Mouse (Mus musculus): ENCODE results near the gene Ppm1l. TPM values are rescaled to one million over a fixed set of nuclear protein-coding genes. Genes with fewer than 3 reads are reported as not detected.

Ppm1l gene
- polyA plus RNA-seq, 1 experiment from 2014 or later = 27.4 TPM

DNA sequence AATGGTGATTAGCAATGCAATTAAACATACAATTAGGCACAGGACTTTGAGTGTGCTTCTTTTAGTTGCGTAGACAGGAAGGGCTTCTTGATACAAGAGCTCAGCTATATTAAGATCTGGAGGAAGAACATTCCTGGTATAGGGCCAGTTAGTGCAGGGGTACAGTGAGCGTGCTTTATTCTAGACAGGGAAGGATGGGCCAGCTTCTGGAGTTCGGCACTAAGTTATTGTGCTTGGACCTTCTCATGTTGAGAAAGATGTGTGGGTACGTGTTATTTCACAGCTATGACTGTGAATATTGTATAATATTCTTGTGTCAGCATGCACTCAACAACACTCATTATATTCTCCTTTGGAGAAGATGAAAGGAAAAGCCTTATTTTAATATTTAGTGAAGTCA lies 29.9 kb downstream of the Ppm1l start:
- no peak overlapping the region for H3K27ac ChIP-seq
- H3K4me3 ChIP-seq (replicated peaks; ENCODE audit: low read length) = no peak overlapping the region
- ATAC-seq (ENCODE audit: low FRiP score) = no peak
- DNase-seq (ENCODE audit: low spot score) = no peak
- H3K4me2 ChIP-seq (replicated peaks) = no peak overlapping the region
- 89% methylated on average over 4 of the region's 4 CpGs for WGBS
- H3K4me1 ChIP-seq (replicated peaks; ENCODE audit: control insufficient read depth, insufficient read depth, low read length) = no peaks in the 10 kb centered on the region
- no peaks in the 10 kb centered on the region for H3K36me3 ChIP-seq (replicated peaks; ENCODE audit: control insufficient read depth, insufficient read depth)
- H3K9ac ChIP-seq = no peak overlapping the region
- H3K9me3 ChIP-seq (ENCODE audit: control insufficient read depth, low read length) = no peaks in the 10 kb centered on the region
- no peaks in the 10 kb centered on the region for H3K27me3 ChIP-seq (ENCODE audit: control insufficient read depth, insufficient read depth, low read length)

DNA sequence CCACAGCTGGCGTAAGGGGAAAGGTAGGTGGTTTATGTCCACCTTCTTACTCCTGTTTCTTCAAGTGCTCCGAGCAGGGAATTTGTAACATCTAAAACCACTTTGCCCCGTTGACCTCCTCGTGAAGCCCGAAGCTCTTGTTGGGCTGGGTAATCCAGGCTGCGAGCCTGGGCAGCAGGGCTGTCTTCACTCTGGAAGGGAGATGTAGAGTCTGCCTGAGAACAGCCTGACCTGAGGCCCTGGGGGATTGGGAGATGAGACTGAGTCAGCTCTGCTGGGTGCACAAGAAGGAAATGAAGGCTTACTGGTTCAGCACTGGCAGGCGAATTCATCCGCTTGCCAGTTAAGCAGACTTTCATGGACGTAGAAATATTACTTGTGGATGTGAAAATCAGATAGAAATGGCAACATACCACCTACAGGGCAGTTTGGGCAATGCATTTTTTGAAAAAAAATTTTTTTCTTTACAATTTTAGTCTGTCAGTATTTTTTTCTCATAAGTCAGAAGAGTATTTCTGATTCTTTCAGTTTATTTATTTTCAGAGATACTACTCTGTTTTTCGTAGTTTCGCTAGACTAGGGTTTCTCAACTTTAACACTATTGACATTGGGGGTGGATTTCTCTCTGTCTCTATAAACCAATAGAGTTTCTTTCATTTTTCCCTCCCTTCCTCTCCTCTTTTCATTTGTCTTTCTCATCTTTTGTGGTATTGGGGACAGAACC lies 31.7 kb downstream of the Ppm1l start:
- no peak overlapping the region for H3K4me3 ChIP-seq (replicated peaks; ENCODE audit: low read length)
- H3K36me3 ChIP-seq (replicated peaks; ENCODE audit: control insufficient read depth, insufficient read depth) = no peaks in the 10 kb centered on the region
- WGBS = 89% methylated on average over 11 of the region's 11 CpGs
- no peak overlapping the region for H3K4me2 ChIP-seq (replicated peaks)
- H3K9ac ChIP-seq = no peak overlapping the region
- H3K9me3 ChIP-seq (ENCODE audit: control insufficient read depth, low read length) = no peaks in the 10 kb centered on the region
- H3K4me1 ChIP-seq (replicated peaks; ENCODE audit: control insufficient read depth, insufficient read depth, low read length) = no peaks in the 10 kb centered on the region
- ATAC-seq (ENCODE audit: low FRiP score) (no peak), DNase-seq (ENCODE audit: low spot score) (no peak)
- H3K27me3 ChIP-seq (ENCODE audit: control insufficient read depth, insufficient read depth, low read length) = no peaks in the 10 kb centered on the region
- H3K27ac ChIP-seq = no peak overlapping the region

DNA sequence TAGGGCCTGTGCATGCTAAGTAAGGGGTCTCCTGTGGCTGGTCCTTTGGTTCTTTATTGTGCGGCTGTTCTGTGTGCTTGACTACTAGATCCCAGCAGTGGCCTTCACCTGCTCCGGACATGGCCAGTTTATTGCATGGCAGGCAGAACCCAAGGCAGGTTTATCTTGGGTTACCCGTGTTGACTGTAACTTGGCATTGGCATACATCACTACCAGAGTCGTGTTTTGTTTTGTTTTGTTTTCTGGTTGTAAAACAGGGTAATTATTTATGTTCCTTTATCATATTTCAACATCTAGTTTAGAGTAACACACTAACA lies 32.2 kb downstream of the Ppm1l start:
- no peaks in the 10 kb centered on the region for H3K27me3 ChIP-seq (ENCODE audit: control insufficient read depth, insufficient read depth, low read length)
- no peak overlapping the region for H3K4me2 ChIP-seq (replicated peaks)
- no peak for DNase-seq (ENCODE audit: low spot score)
- WGBS = 91% methylated on average over 4 of the region's 4 CpGs
- H3K27ac ChIP-seq = no peak overlapping the region
- no peaks in the 10 kb centered on the region for H3K36me3 ChIP-seq (replicated peaks; ENCODE audit: control insufficient read depth, insufficient read depth)
- H3K4me3 ChIP-seq (replicated peaks; ENCODE audit: low read length) = no peak overlapping the region
- H3K4me1 ChIP-seq (replicated peaks; ENCODE audit: control insufficient read depth, insufficient read depth, low read length) = no peaks in the 10 kb centered on the region
- no peak for ATAC-seq (ENCODE audit: low FRiP score)
- no peak overlapping the region for H3K9ac ChIP-seq
- no peaks in the 10 kb centered on the region for H3K9me3 ChIP-seq (ENCODE audit: control insufficient read depth, low read length)

DNA sequence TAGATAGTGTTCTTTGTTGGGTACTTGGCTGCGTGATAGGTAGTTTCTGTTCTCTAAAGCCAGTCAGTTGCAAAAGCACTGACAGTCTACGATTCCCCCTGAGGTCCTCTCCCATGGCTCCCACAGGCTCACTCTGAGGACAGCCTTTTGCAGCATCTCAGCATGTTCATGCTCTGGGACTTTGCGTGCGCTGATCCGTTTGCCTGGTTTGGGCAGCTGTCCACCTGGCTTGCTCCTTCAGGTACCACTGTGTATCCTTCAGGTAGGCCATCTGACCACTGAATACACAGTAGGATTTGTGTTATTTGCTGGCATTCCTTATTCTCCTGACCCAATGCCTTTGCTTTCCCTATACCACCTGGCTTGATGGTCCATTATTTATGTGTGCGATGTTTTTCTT lies 33.3 kb downstream of the Ppm1l start:
- Histone ChIP-seq H3K4me1 (replicated peaks; ENCODE audit: control insufficient read depth, insufficient read depth, low read length) (no peaks in the 10 kb centered on the region), H3K9me3 (ENCODE audit: control insufficient read depth, low read length) (no peaks in the 10 kb centered on the region), H3K9ac (no peak overlapping the region), H3K36me3 (replicated peaks; ENCODE audit: control insufficient read depth, insufficient read depth) (no peaks in the 10 kb centered on the region), H3K4me3 (replicated peaks; ENCODE audit: low read length) (no peak overlapping the region), H3K4me2 (replicated peaks) (no peak overlapping the region), H3K27me3 (ENCODE audit: control insufficient read depth, insufficient read depth, low read length) (no peaks in the 10 kb centered on the region), H3K27ac (no peak overlapping the region)
- 95% methylated on average over 6 of the region's 6 CpGs for WGBS
- DNase-seq (ENCODE audit: low spot score) (no peak), ATAC-seq (ENCODE audit: low FRiP score) (no peak)

DNA sequence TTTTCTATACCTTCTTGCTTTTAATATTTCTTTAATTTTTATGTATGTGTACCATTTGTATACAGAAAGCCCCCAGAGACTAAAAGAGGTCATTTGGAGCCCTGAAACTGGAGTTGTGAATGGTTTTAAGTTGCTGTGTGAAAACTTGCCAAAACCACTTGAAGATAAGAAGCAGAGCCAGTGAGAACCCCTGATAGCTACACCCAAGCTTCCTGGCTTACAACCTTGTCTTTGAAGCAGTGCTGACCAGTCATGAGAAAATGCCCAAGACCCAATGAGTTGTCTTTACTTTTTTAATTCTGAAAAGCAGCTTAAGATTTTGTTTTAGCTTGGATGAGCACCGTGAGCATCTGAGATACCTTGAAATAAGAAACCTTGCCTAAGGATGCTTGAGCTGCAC lies 35.5 kb downstream of the Ppm1l start:
- Histone ChIP-seq H3K4me1 (replicated peaks; ENCODE audit: control insufficient read depth, insufficient read depth, low read length) (no peaks in the 10 kb centered on the region), H3K4me2 (replicated peaks) (no peak overlapping the region), H3K9me3 (ENCODE audit: control insufficient read depth, low read length) (no peaks in the 10 kb centered on the region), H3K36me3 (replicated peaks; ENCODE audit: control insufficient read depth, insufficient read depth) (no peaks in the 10 kb centered on the region), H3K27ac (no peak overlapping the region), H3K4me3 (replicated peaks; ENCODE audit: low read length) (no peak overlapping the region), H3K9ac (no peak overlapping the region), H3K27me3 (ENCODE audit: control insufficient read depth, insufficient read depth, low read length) (no peaks in the 10 kb centered on the region)
- DNase-seq (ENCODE audit: low spot score) = no peak
- WGBS = 95% methylated on average over 1 of the region's 1 CpGs
- no peak for ATAC-seq (ENCODE audit: low FRiP score)

DNA sequence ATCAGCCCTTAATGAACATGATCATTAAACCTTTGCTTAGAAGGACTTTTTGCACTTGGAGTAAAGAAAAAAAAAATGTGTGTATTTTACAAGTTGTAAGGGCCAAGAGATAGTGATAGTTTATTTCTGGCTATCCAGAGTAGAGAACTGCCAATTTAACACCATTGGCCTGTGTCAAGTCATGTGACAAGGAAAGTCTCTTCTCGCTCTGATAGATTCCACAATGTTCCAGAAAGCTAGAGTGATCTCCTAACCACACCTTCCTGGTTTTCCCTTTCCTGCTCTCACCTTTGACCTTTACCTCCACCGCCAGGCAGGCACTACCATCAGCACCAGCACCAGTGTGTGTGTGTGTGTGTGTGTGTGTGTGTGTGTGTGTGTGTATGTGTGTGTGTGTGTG lies 38.0 kb downstream of the Ppm1l start:
- Histone ChIP-seq H3K9me3 (ENCODE audit: control insufficient read depth, low read length) (no peaks in the 10 kb centered on the region), H3K27ac (no peak overlapping the region), H3K4me1 (replicated peaks; ENCODE audit: control insufficient read depth, insufficient read depth, low read length) (no peaks in the 10 kb centered on the region), H3K4me2 (replicated peaks) (no peak overlapping the region), H3K4me3 (replicated peaks; ENCODE audit: low read length) (no peak overlapping the region), H3K9ac (no peak overlapping the region), H3K36me3 (replicated peaks; ENCODE audit: control insufficient read depth, insufficient read depth) (no peaks in the 10 kb centered on the region), H3K27me3 (ENCODE audit: control insufficient read depth, insufficient read depth, low read length) (no peaks in the 10 kb centered on the region)
- WGBS = 90% methylated on average over 2 of the region's 2 CpGs
- ATAC-seq (ENCODE audit: low FRiP score) = no peak
- DNase-seq (ENCODE audit: low spot score) = no peak

DNA sequence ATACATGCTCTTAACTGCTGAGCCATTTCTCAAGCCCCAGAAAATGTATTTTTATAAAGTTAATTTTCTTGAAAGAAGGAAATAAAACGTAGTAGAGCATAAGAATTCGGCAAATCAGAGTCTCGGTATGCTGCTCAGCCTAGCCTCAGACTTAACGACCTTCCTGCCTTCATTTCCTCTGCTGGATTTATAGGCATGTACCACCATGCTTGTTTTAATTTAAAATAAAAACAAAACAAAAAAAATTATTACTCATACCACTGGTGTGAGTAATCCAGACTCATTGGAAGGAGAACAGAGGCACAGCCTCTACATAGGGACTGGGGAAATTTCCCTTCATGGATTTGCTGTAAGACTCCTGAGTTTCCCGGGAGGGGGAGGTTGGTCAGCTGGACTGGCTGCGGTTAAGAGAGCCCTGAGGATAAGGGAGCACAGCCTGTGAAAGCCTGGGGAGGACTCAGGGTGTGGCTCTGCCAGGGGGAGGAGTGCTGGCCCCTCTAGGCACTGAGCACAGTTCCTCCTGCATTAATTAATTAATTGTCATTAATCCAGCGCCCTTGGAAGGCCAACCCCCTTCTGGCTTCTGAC lies 39.5 kb downstream of the Ppm1l start:
- H3K4me2 ChIP-seq (replicated peaks) = no peak overlapping the region
- H3K9ac ChIP-seq = no peak overlapping the region
- H3K36me3 ChIP-seq (replicated peaks; ENCODE audit: control insufficient read depth, insufficient read depth) = no peaks in the 10 kb centered on the region
- DNase-seq (ENCODE audit: low spot score) (no peak), ATAC-seq (ENCODE audit: low FRiP score) (no peak)
- no peak overlapping the region for H3K27ac ChIP-seq
- no peaks in the 10 kb centered on the region for H3K9me3 ChIP-seq (ENCODE audit: control insufficient read depth, low read length)
- no peaks in the 10 kb centered on the region for H3K4me1 ChIP-seq (replicated peaks; ENCODE audit: control insufficient read depth, insufficient read depth, low read length)
- H3K27me3 ChIP-seq (ENCODE audit: control insufficient read depth, insufficient read depth, low read length) = no peaks in the 10 kb centered on the region
- 75% methylated on average over 7 of the region's 7 CpGs for whole genome bisulfite sequencing
- no peak overlapping the region for H3K4me3 ChIP-seq (replicated peaks; ENCODE audit: low read length)

DNA sequence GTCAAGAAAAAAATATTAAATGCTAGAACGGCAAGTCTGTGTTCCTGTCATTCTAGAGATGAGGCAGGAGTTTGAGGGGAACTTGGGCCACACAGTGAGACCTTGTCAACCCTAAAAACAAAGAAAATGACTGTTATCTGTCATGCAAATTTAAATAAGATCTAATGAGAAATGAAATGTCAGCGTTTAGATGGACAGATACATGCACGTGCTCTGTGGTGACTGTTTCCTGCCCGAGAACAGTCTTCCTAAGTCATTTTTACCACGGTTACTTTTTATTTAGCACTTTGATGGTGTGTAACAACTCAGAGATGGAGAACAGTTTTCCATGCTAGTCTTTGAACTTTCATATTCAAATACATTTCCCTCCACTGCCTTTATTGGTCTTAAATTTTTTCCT lies 40.1 kb downstream of the Ppm1l start:
- H3K27me3 ChIP-seq (ENCODE audit: control insufficient read depth, insufficient read depth, low read length) = no peaks in the 10 kb centered on the region
- no peaks in the 10 kb centered on the region for H3K9me3 ChIP-seq (ENCODE audit: control insufficient read depth, low read length)
- 83% methylated on average over 5 of the region's 5 CpGs for WGBS
- H3K4me3 ChIP-seq (replicated peaks; ENCODE audit: low read length) = no peak overlapping the region
- no peak overlapping the region for H3K9ac ChIP-seq
- H3K4me2 ChIP-seq (replicated peaks) = no peak overlapping the region
- no peaks in the 10 kb centered on the region for H3K36me3 ChIP-seq (replicated peaks; ENCODE audit: control insufficient read depth, insufficient read depth)
- ATAC-seq (ENCODE audit: low FRiP score) = no peak
- DNase-seq (ENCODE audit: low spot score) = no peak
- no peaks in the 10 kb centered on the region; the same call in 1 of the 2 replicates for H3K4me1 ChIP-seq (replicated peaks; ENCODE audit: control insufficient read depth, insufficient read depth, low read length)
- no peak overlapping the region for H3K27ac ChIP-seq

DNA sequence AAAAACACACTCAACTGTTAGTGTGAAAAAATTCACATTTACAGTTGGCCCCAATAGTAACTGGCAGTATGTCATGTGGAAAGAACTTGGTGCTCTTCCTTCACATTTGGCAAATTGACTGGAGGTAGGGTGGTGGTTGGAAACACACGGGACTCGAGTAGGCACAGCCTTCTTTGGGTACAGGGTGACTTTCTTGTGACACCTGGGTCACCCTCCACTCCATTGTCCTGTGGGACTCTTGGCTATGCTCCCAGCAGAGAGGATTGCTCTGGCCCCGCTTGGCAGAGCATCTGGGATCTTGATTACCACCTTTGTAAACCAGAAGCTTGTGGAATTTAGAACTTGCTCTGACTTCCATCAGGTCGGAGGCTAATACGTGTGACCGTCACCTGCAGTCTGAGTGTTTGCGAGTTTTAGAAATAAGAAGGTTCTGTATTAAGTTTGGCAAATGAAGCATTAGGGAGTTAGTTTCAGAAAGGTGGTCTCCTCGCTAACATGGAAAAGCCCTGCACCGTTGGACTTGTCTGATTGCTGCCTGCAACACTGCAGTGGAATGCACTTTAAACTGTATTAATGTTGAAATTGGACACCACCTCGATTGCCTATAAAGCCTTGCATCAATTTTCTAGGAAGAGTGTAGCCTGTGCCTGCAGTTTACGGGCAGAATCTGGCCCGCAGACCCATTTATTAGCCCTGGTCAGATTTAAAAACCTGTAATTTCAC lies 41.4 kb downstream of the Ppm1l start:
- Histone ChIP-seq H3K4me3 (replicated peaks; ENCODE audit: low read length) (no peak overlapping the region), H3K4me1 (replicated peaks; ENCODE audit: control insufficient read depth, insufficient read depth, low read length) (peaks cover 2% of the 10 kb centered on the region; the same call in 1 of the 2 replicates), H3K9me3 (ENCODE audit: control insufficient read depth, low read length) (no peaks in the 10 kb centered on the region), H3K4me2 (replicated peaks) (no peak overlapping the region), H3K36me3 (replicated peaks; ENCODE audit: control insufficient read depth, insufficient read depth) (no peaks in the 10 kb centered on the region), H3K9ac (no peak overlapping the region), H3K27me3 (ENCODE audit: control insufficient read depth, insufficient read depth, low read length) (no peaks in the 10 kb centered on the region), H3K27ac (no peak overlapping the region)
- WGBS = 87% methylated on average over 12 of the region's 12 CpGs
- DNase-seq (ENCODE audit: low spot score) = no peak
- ATAC-seq (ENCODE audit: low FRiP score) = no peak
